Mouse (Mus musculus): ENCODE data around the gene Kcnma1.

- TF ChIP-seq CTCF (conservative IDR thresholded peaks at IDR 0.05; ENCODE audit: low read length) (no peak), POU5F1 (IDR thresholded peaks at IDR 0.05; ENCODE audit: borderline replicate concordance, low read length) (no peak), NANOG (IDR thresholded peaks at IDR 0.05; ENCODE audit: borderline replicate concordance, low read length) (no peak)
Observed at GRCm38 (mm10) chr14:23391566-23391965, 622.7 kb downstream of the Kcnma1 start.
